Mouse (Mus musculus): ENCODE data around the gene Loxl3. TPM values are rescaled to one million over a fixed set of nuclear protein-coding genes. Genes with fewer than 3 reads are reported as not detected.

The Loxl3 gene
- polyA plus RNA-seq, 1 experiment from 2014 or later = 7.9 TPM

- DNase-seq (ENCODE audit: low spot score) = no peak
- H3K27ac ChIP-seq (replicated peaks) = no peak overlapping the region
- no peak overlapping the region for H3K4me3 ChIP-seq
Observed at GRCm38 (mm10) chr6:83084477-83084876, 50.5 kb downstream of the Loxl3 start.

DNA sequence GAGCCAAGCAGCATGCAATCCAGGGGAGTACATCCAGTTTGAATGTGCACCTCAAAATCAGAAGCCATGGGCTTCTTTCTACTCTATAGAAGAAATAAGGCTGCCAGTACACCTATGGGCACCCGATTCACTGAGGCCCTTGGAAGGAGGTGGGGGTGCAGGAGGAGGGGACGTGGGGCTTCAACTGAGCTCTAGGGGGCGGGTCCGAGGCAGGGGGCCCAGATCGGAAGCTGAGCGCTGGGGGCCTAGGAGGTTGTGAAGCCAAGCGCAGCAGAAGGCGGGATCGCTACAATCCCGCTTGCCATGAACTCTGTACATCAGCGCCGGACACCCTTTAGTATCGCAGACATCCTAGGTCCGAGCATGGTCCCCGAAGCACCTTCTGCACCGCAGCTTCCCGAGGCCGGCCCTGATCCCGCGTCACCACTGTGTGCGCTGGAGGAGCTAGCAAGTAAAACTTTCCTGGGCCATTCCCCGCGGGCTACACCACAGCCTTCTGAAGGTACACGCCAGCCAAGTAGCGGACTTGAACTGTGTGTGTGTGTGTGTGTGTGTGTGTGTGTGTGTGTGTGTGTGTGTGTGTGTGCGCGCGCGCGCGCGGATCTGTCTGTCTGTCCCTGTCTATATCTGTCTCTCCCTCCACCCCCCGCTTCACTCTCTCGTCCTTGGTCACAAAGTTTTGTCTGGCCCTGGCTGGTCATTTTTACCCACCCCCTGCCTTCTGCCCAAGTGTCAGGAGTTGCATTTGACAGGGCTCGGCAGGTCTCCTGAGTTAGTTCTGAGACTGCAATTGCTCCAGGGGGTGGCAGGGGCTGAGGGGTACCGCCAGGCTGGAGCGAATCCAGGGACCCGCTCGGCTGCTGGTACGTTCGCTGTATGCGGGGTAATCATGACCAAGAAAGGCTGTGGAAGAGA lies 52.4 kb downstream of the Loxl3 start, which contains the start of gene Lbx2:
TSS of gene Lbx2 (plus strand) at position 247 of the 915 bp plus-strand sequence.
- peaks cover 97% of the 10 kb centered on the region for H3K27me3 ChIP-seq (ENCODE audit: low read depth, poor library complexity, severe bottlenecking)
- H3K4me3 ChIP-seq = peak within 1 kb of the TSS; percentile 40
- no peak within 1 kb of the TSS for H3K27ac ChIP-seq (replicated peaks)
- no peaks in the 10 kb centered on the region for H3K9me3 ChIP-seq (replicated peaks)
- peaks cover 40% of the 10 kb centered on the region for H3K4me1 ChIP-seq
- WGBS = 2% methylated on average over 42 of the region's 42 CpGs
- no peak for DNase-seq (ENCODE audit: low spot score)
- peaks cover 10% of the 10 kb centered on the region for H3K36me3 ChIP-seq

More at GRCm38 (mm10) chr6:83084477-83084876, 50.5 kb downstream of the Loxl3 start:
- Histone ChIP-seq H3K27me3 (ENCODE audit: low read depth, poor library complexity, severe bottlenecking) (peaks cover 92% of the 10 kb centered on the region), H3K9me3 (replicated peaks) (no peaks in the 10 kb centered on the region), H3K36me3 (peaks cover 27% of the 10 kb centered on the region), H3K4me1 (peaks cover 44% of the 10 kb centered on the region)
- WGBS = 5% methylated on average over 6 of the region's 6 CpGs

DNA sequence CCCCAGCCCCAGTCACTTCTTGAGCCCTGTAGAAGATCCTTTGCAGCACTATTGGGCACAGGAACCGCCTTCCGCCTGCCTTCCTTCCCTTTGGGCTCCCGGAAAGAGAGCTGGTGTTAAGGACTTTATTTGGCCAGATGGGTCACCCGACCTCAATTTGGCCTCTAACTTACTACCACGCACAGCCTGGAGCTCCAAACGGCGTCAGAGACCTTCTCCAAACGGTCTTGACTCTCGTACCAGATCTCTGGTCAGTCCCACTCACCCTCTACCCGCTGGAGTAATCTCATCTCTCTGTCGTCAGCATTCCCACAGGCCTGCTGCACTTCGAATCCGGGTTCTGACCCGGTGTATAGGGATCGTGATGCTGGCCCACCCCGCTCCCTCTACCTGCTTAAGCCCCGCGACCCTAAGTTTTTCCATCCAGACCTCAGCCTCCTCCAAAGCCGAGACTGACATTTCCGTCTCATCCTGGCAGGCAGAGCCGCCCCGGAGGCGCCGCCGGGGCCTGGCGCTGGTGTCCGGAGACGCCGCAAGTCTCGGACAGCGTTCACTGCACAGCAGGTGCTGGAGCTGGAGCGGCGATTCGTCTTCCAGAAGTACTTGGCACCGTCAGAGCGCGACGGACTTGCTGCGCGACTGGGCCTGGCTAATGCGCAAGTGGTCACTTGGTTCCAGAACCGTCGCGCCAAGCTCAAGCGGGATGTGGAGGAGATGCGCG lies 53.4 kb downstream of the Loxl3 start:
- Histone ChIP-seq H3K9me3 (replicated peaks) (no peaks in the 10 kb centered on the region), H3K4me3 (peak overlapping the region; percentile 40), H3K4me1 (peaks cover 40% of the 10 kb centered on the region), H3K27ac (replicated peaks) (no peak overlapping the region), H3K36me3 (peaks cover 2% of the 10 kb centered on the region; the same call in 1 of the 2 replicates), H3K27me3 (ENCODE audit: low read depth, poor library complexity, severe bottlenecking) (peaks cover 94% of the 10 kb centered on the region)
- WGBS = under 1% methylated on average over 47 of the region's 47 CpGs
- DNase-seq (ENCODE audit: low spot score) = peak; percentile 58

DNA sequence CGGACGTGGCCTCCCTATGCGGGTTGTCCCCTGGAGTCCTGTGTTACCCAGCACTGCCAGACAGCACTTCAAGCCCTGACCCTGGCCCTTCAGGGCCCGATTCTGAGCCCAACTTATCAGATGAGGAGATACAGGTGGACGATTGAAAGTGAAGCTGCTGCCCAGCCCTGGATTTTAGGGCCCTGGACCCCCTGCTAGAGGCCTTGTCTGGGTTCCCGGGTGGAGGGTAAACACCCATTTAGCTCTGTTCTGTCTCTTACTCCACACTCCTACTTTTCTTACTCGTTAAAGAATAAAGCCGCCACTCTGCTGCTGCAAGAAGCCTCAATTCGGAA lies 53.9 kb downstream of the Loxl3 start:
- Histone ChIP-seq H3K4me3 (peak overlapping the region; percentile 40), H3K27me3 (ENCODE audit: low read depth, poor library complexity, severe bottlenecking) (peaks cover 91% of the 10 kb centered on the region), H3K9me3 (replicated peaks) (no peaks in the 10 kb centered on the region), H3K27ac (replicated peaks) (no peak overlapping the region), H3K4me1 (peaks cover 38% of the 10 kb centered on the region), H3K36me3 (no peaks in the 10 kb centered on the region)
- DNase-seq (ENCODE audit: low spot score) = peak; percentile 34
- 3% methylated on average over 9 of the region's 9 CpGs for WGBS

DNA sequence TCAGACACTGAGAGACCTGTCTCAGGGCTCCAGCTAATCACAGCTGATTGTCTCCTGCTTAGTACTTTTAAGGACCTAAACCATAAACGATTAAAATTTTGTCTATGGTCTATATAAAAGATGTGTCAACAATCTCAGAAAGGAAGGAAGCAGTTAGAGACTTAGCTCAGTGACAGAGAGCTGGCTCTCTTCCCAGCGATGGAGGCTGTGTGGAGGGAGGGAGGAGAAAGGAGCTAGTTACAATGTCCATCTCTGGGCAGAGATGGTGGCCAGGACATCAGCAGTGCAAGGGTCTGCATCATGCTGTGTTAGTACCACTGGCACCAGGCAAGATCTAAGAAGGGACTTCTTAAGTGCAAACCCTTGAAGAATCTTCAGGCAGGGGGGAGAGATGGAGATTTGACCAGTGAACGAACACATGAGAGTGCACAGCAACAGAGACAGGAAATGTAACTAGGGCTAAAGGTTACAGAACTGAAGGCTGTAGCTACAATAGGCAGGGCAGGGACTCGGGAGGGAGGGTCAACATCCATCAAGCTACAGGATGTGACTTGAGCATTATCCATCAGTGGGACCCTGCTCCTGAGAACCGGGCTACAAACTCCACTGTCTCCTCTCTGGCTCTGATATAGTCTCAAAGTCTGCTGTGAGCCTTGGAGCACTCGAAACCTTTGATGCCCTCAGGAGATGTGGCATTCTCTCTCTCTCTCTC lies 58.6 kb downstream of the Loxl3 start:
- H3K4me1 ChIP-seq = peaks cover 8% of the 10 kb centered on the region
- H3K9me3 ChIP-seq (replicated peaks) = no peaks in the 10 kb centered on the region
- no peaks in the 10 kb centered on the region for H3K36me3 ChIP-seq
- 55% methylated on average over 6 of the region's 6 CpGs for WGBS
- peaks cover 56% of the 10 kb centered on the region for H3K27me3 ChIP-seq (ENCODE audit: low read depth, poor library complexity, severe bottlenecking)
- H3K27ac ChIP-seq (replicated peaks) = no peak overlapping the region
- no peak for DNase-seq (ENCODE audit: low spot score)
- no peak overlapping the region for H3K4me3 ChIP-seq

GRCm38 (mm10) chr6:83095968-83096367 lies 62.0 kb downstream of the Loxl3 start:
- no peaks in the 10 kb centered on the region for H3K9me3 ChIP-seq (replicated peaks)
- H3K4me3 ChIP-seq = no peak overlapping the region
- DNase-seq (ENCODE audit: low spot score) = no peak
- H3K4me1 ChIP-seq = peaks cover 7% of the 10 kb centered on the region; the same call in 1 of the 2 replicates
- H3K36me3 ChIP-seq = no peaks in the 10 kb centered on the region
- no peak overlapping the region for H3K27ac ChIP-seq (replicated peaks)
- WGBS = 39% methylated on average over 6 of the region's 6 CpGs
- H3K27me3 ChIP-seq (ENCODE audit: low read depth, poor library complexity, severe bottlenecking) = peaks cover 36% of the 10 kb centered on the region

- Histone ChIP-seq H3K4me3 (no peak overlapping the region), H3K4me1 (peaks cover 29% of the 10 kb centered on the region), H3K27me3 (ENCODE audit: low read depth, poor library complexity, severe bottlenecking) (peaks cover 31% of the 10 kb centered on the region), H3K27ac (replicated peaks) (no peak overlapping the region), H3K36me3 (no peaks in the 10 kb centered on the region), H3K9me3 (replicated peaks) (no peaks in the 10 kb centered on the region)
- no peak for DNase-seq (ENCODE audit: low spot score)
- 83% methylated on average over 2 of the region's 2 CpGs for WGBS
Observed at GRCm38 (mm10) chr6:83098411-83098810, 64.4 kb downstream of the Loxl3 start.

GRCm38 (mm10) chr6:83101316-83101687 lies 67.3 kb downstream of the Loxl3 start, which contains the start of the genes Ccdc142 and Gm42688:
Gene Ccdc142 (plus strand): TSS chr6:83101601.
Gene Gm42688 (plus strand): TSS chr6:83101617.
- DNase-seq (ENCODE audit: low spot score) = peak; percentile 83
- H3K27me3 ChIP-seq (ENCODE audit: low read depth, poor library complexity, severe bottlenecking) = peaks cover 26% of the 10 kb centered on the region
- WGBS = 0% methylated on average over 25 of the region's 25 CpGs

DNA sequence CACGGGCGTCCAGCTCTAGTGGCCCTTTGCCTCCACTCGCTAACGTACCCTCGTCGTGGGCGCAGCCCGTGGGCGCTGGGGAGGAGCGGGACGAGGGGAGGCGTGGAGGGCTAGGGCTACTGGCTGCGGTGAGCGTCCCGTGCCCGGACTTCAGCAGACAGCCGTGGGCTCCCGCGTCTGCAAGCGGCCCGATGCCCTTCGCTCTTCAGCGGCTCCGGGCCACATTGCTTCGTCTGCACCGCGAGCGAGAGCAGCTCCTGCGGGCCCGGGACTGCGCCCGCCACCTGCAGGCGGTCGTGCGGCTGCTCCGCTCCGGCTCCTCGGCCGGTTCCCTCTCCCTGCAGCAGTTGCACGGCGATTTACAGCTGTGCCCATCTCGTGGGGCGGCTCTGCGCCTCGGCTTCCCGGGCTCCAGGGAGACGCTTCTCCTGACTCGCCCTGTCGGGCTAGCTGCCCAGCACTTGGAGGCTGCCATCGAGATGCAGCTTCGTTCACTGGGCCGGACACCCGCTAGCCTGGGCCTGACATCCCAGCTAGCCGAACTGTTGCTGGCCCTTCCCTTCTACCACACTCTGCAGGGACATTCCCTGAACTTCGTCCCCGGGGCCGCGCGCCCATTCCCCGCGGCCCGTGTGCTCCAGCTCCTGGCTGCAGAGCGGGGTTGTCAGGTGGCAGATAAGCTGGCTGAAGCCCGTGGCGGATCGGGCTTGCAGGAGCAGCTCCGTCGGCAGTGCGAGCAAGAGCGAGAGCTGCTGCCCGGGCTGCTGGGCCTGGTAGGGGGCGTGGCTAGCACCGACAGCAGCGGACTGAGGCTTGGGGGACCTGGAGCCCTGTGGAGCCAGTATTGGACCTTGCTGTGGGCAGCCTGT lies 67.9 kb downstream of the Loxl3 start:
- H3K9me3 ChIP-seq (replicated peaks) = no peaks in the 10 kb centered on the region
- peak overlapping the region; percentile 85 for H3K27ac ChIP-seq (replicated peaks)
- H3K36me3 ChIP-seq = peaks cover 11% of the 10 kb centered on the region
- H3K27me3 ChIP-seq (ENCODE audit: low read depth, poor library complexity, severe bottlenecking) = peaks cover 26% of the 10 kb centered on the region
- peak; percentile 76 for DNase-seq (ENCODE audit: low spot score)
- under 1% methylated on average over 74 of the region's 74 CpGs for WGBS
- peaks cover 28% of the 10 kb centered on the region for H3K4me1 ChIP-seq
- peak overlapping the region; percentile 68 for H3K4me3 ChIP-seq

More at GRCm38 (mm10) chr6:83101316-83101687, 67.3 kb downstream of the Loxl3 start, which contains the start of the genes Ccdc142 and Gm42688:
- Histone ChIP-seq H3K36me3 (peaks cover 9% of the 10 kb centered on the region), H3K27ac (replicated peaks) (peak within 1 kb of the TSS; percentile 85), H3K4me1 (peaks cover 29% of the 10 kb centered on the region), H3K4me3 (peak within 1 kb of the TSS; percentile 68), H3K9me3 (replicated peaks) (no peaks in the 10 kb centered on the region)

Data from midbrain, embryonic 10.5 days (tissue).